Mouse (Mus musculus) kidney, postnatal 25 days (tissue): ENCODE results near the gene Lamtor2.
A peak's percentile ranks its signal among the peaks of the same experiment; 100 is the strongest.

Source experiments
- DNase-seq, 2 experiments: peaks; one replicate each; pipeline ENCODE4 v3.0.0; 2021; ENCODE audit warnings: mixed read lengths in 2 of 2

Lamtor2 gene

GRCm38 (mm10) chr3:88541622-88542401, 11.1 kb downstream of the Lamtor2 start:
- peak in 1 of 2 experiments; percentile 37 for DNase-seq

- DNase-seq, result peak in 1 of 2 experiments; percentile 23
Measured at GRCm38 (mm10) chr3:88540085-88540484, 12.8 kb downstream of the Lamtor2 start.

- DNase-seq, result no peak
Measured at GRCm38 (mm10) chr3:88539397-88539796, 13.5 kb downstream of the Lamtor2 start.

GRCm38 (mm10) chr3:88538271-88539145, 14.4 kb downstream of the Lamtor2 start:
- DNase-seq, result no peak

GRCm38 (mm10) chr3:88537146-88537545, 15.7 kb downstream of the Lamtor2 start:
- DNase-seq, result peak in 1 of 2 experiments; percentile 56

GRCm38 (mm10) chr3:88536103-88536930, 16.6 kb downstream of the Lamtor2 start:
- peak; percentile 84 to 91 for DNase-seq

- DNase-seq, result peak in 1 of 2 experiments; percentile 39
Measured at GRCm38 (mm10) chr3:88535527-88535926, 17.3 kb downstream of the Lamtor2 start.

- DNase-seq, result no peak
Measured at GRCm38 (mm10) chr3:88535005-88535404, 17.9 kb downstream of the Lamtor2 start.

- no peak for DNase-seq
Measured at GRCm38 (mm10) chr3:88533706-88534105, 19.2 kb downstream of the Lamtor2 start.

- peak in 1 of 2 experiments; percentile 62 for DNase-seq
Measured at GRCm38 (mm10) chr3:88532689-88533511, 20.0 kb downstream of the Lamtor2 start.

GRCm38 (mm10) chr3:88532299-88532674, 20.6 kb downstream of the Lamtor2 start, which contains the start of gene Mex3a:
Mex3a (plus strand) TSS chr3:88532395.
- DNase-seq, result peak in 1 of 2 experiments; percentile 40

- peak; percentile 86 to 92 for DNase-seq
Measured at GRCm38 (mm10) chr3:88531348-88532298, 21.3 kb downstream of the Lamtor2 start.

- no peak for DNase-seq
Measured at GRCm38 (mm10) chr3:88530082-88530864, 22.6 kb downstream of the Lamtor2 start.

GRCm38 (mm10) chr3:88529204-88530000, 23.5 kb downstream of the Lamtor2 start:
- DNase-seq, result peak in 1 of 2 experiments; percentile 51

- peak; percentile 33 to 74 for DNase-seq
Measured at GRCm38 (mm10) chr3:88528646-88529045, 24.2 kb downstream of the Lamtor2 start.

GRCm38 (mm10) chr3:88527565-88527964, 25.3 kb downstream of the Lamtor2 start:
- DNase-seq, result peak in 1 of 2 experiments; percentile 46

- peak; percentile 91 to 95 for DNase-seq
Measured at GRCm38 (mm10) chr3:88526157-88527131, 26.4 kb downstream of the Lamtor2 start.
